ENCODE assay signal across 8 mouse cellular contexts in the genomic region with DNA sequence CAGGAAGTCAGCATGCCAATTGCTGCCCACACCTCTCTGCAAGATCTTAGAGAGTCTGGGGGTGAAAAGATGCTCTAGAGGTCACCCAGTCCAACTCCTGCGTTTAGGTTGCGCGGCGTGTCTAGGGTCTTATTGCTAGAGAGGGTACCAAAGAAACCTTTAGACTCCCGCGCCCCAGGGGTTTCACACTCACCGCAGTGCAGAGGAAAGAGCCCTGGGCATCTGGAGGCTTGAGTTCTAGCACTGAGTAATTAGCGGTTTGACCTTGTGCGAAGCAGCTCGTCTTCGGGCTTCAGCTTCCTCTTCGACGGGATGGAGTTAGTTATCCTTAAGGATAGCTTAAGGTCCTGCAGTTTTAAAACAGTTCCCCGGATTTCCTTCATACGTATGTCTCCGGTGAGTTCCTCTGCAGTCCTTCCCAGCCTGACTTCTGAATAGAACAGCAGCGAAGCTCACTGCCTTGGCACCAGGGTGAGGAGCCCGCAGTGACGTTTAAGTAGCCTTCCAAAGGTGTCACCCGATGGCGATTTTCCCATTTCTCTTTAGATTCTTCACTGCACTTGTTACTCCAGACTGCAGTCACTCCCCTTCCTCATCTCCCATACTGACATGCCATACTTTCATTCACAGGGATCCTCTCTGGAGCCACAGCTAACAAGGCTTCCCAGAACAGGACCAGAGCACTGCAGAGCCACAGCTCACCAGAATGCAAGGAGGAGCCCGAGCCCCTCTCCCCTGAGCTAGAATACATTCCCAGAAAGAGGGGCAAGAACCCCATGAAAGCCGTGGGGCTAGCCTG. TPM values are rescaled to one million over a fixed set of nuclear protein-coding genes. Genes with fewer than 3 reads are reported as not detected.
A peak's percentile ranks its signal among the peaks of the same experiment; 100 is the strongest.
DNase-seq lines count a peak whose midpoint lies in the region; ATAC-seq and TF ChIP-seq lines count a peak whose summit lies in the region.

No protein-coding gene starts in this region.

- H3K4me2 ChIP-seq in heart, embryonic 14.5 days (ENCODE audit: low read length): peak overlapping the region; percentile 73
- H3K4me2 ChIP-seq in embryonic facial prominence, embryonic 12.5 days (replicated peaks): peak overlapping the region; percentile 72
- H3K4me2 ChIP-seq in intestine, embryonic 16.5 days (ENCODE audit: low read depth, low read length): peak overlapping the region; percentile 81
- H3K4me2 ChIP-seq in neural tube, embryonic 13.5 days: peak overlapping the region; percentile 86

- no peaks in the 10 kb centered on the region for H3K9me3 ChIP-seq in heart, embryonic 14.5 days (ENCODE audit: control insufficient read depth, low read length)
- H3K9me3 ChIP-seq in E14TG2a.4 (ENCODE audit: low read length): no peaks in the 10 kb centered on the region
- no peaks in the 10 kb centered on the region for H3K9me3 ChIP-seq in embryonic facial prominence, embryonic 12.5 days
- no peaks in the 10 kb centered on the region for H3K9me3 ChIP-seq in intestine, embryonic 16.5 days (ENCODE audit: control insufficient read depth, low read length)
- H3K9me3 ChIP-seq in neural tube, embryonic 13.5 days: no peaks in the 10 kb centered on the region

- no peak for DNase-seq in heart, postnatal 10 days
- no peak for DNase-seq in layer of hippocampus, postnatal 25 days (ENCODE audit: extremely low spot score in 1 of 2, low spot score in 1 of 2)
- no peak for DNase-seq in embryo, embryonic 11 days

- no peak for TF ChIP-seq CTCF in E14TG2a.4 (conservative IDR thresholded peaks at IDR 0.05; ENCODE audit: low read length)

- peak overlapping the region; percentile 87 for H3K9ac ChIP-seq in heart, embryonic 14.5 days (ENCODE audit: low read length)
- H3K9ac ChIP-seq in embryonic facial prominence, embryonic 12.5 days: peak overlapping the region; percentile 70
- peak overlapping the region; percentile 76 for H3K9ac ChIP-seq in intestine, embryonic 16.5 days (ENCODE audit: low read depth, low read length)
- peak overlapping the region; percentile 83 for H3K9ac ChIP-seq in neural tube, embryonic 13.5 days

- intact Hi-C loops in heart, postnatal 10 days (cut with DNase I): loop anchor here (2.0 to 5.0 kb wide), 2 partner anchors 81 to 167 kb away; no protein-coding TSS in a partner anchor

- H3K4me1 ChIP-seq in heart, embryonic 14.5 days (ENCODE audit: control insufficient read depth in 2 of 2, insufficient read depth in 2 of 2, low read length in 2 of 2): peaks cover 24 to 38% of the 10 kb centered on the region in 2 experiments
- peaks cover 72% of the 10 kb centered on the region for H3K4me1 ChIP-seq in E14TG2a.4 (replicated peaks; ENCODE audit: low read depth, low read length)
- peaks cover 10% of the 10 kb centered on the region for H3K4me1 ChIP-seq in embryonic facial prominence, embryonic 12.5 days
- H3K4me1 ChIP-seq in intestine, embryonic 16.5 days (ENCODE audit: control insufficient read depth, insufficient read depth, low read length): peaks cover 33% of the 10 kb centered on the region
- H3K4me1 ChIP-seq in neural tube, embryonic 13.5 days (replicated peaks): peaks cover 40% of the 10 kb centered on the region

- H3K4me3 ChIP-seq in heart, embryonic 14.5 days (ENCODE audit: control insufficient read depth in 1 of 2, insufficient read depth in 1 of 2, low read depth in 1 of 2, low read length in 2 of 2): peak overlapping the region; percentile 74 to 92
- H3K4me3 ChIP-seq in E14TG2a.4 (replicated peaks; ENCODE audit: low read length): peak overlapping the region; percentile 95
- H3K4me3 ChIP-seq in embryonic facial prominence, embryonic 12.5 days: peak overlapping the region; percentile 81
- H3K4me3 ChIP-seq in intestine, embryonic 16.5 days (ENCODE audit: low read length): peak overlapping the region; percentile 78
- H3K4me3 ChIP-seq in neural tube, embryonic 13.5 days: peak overlapping the region; percentile 79

- H3K36me3 ChIP-seq in heart, embryonic 14.5 days (ENCODE audit: control insufficient read depth, insufficient read depth, low read length): peaks cover 59% of the 10 kb centered on the region
- peaks cover 74% of the 10 kb centered on the region for H3K36me3 ChIP-seq in E14TG2a.4 (ENCODE audit: insufficient read depth, low read length)
- H3K36me3 ChIP-seq in embryonic facial prominence, embryonic 12.5 days: peaks cover 45% of the 10 kb centered on the region
- peaks cover 20% of the 10 kb centered on the region for H3K36me3 ChIP-seq in intestine, embryonic 16.5 days (ENCODE audit: control insufficient read depth, insufficient read depth, low read length)
- H3K36me3 ChIP-seq in neural tube, embryonic 13.5 days: peaks cover 49% of the 10 kb centered on the region

- no peak for ATAC-seq in heart, embryonic 14.5 days (ENCODE audit: insufficient number of reproducible peaks, insufficient read depth, low FRiP score, low read depth)
- ATAC-seq in embryonic facial prominence, embryonic 12.5 days (ENCODE audit: insufficient number of reproducible peaks, insufficient read depth, low FRiP score, low TSS enrichment): no peak
- ATAC-seq in intestine, embryonic 16.5 days: no peak
- ATAC-seq in neural tube, embryonic 13.5 days (ENCODE audit: low read depth): no peak; the same call in 1 of the 2 replicates

- WGBS in heart, embryonic 14.5 days: 3% methylated on average over 23 of the region's 23 CpGs
- 3% methylated on average over 23 of the region's 23 CpGs for WGBS in embryonic facial prominence, embryonic 12.5 days
- 4% methylated on average over 23 of the region's 23 CpGs for WGBS in intestine, embryonic 16.5 days
- WGBS in neural tube, embryonic 13.5 days: 4% methylated on average over 23 of the region's 23 CpGs

- no peaks in the 10 kb centered on the region for H3K27me3 ChIP-seq in heart, embryonic 14.5 days (ENCODE audit: control insufficient read depth, insufficient read depth, low read length)
- H3K27me3 ChIP-seq in E14TG2a.4 (ENCODE audit: insufficient read depth, low read length): no peaks in the 10 kb centered on the region
- H3K27me3 ChIP-seq in embryonic facial prominence, embryonic 12.5 days: no peaks in the 10 kb centered on the region
- no peaks in the 10 kb centered on the region for H3K27me3 ChIP-seq in intestine, embryonic 16.5 days (replicated peaks; ENCODE audit: control insufficient read depth, insufficient read depth, low read length)
- no peaks in the 10 kb centered on the region for H3K27me3 ChIP-seq in neural tube, embryonic 13.5 days

- peak overlapping the region; percentile 50 to 69 for H3K27ac ChIP-seq in heart, embryonic 14.5 days (replicated peaks in 1 of 2; ENCODE audit: control insufficient read depth in 1 of 2, insufficient read depth in 1 of 2, low read depth in 2 of 2, low read length in 2 of 2)
- no peak overlapping the region for H3K27ac ChIP-seq in embryonic facial prominence, embryonic 12.5 days
- H3K27ac ChIP-seq in intestine, embryonic 16.5 days (ENCODE audit: low read length): no peak overlapping the region
- H3K27ac ChIP-seq in neural tube, embryonic 13.5 days (replicated peaks): peak overlapping the region; percentile 42; the same call in 1 of the 2 replicates

RNA-seq across cellular contexts. Expression of gene Pnkd, which starts 0.7 kb away (rescaled TPM):
- 320 and 338 TPM in 2 replicates for polyA plus RNA-seq in heart, embryonic 14.5 days (2014; fragmentation: Nextera tagmentation; extraction: Ambion mirVana)
- 100 to 1,000 TPM; 205 to 211 TPM for total RNA-seq in heart, postnatal 10 days (2021)
- 106 TPM in 2 replicates for polyA plus RNA-seq in embryonic facial prominence, embryonic 12.5 days (2016; fragmentation: Nextera tagmentation; extraction: Ambion mirVana)
- 139 and 148 TPM in 2 replicates for polyA plus RNA-seq in intestine, embryonic 16.5 days (2015; fragmentation: Nextera tagmentation; extraction: Ambion mirVana)
- polyA plus RNA-seq in neural tube, embryonic 13.5 days (2015; fragmentation: Nextera tagmentation; extraction: Ambion mirVana): 104 and 119 TPM in 2 replicates
- total RNA-seq in layer of hippocampus, postnatal 25 days (2021): 100 to 1,000 TPM; 192 to 193 TPM

RNA-seq across cellular contexts. Expression of gene Aamp, which starts 0.9 kb away (rescaled TPM):
- polyA plus RNA-seq in heart, embryonic 14.5 days (2014; fragmentation: Nextera tagmentation; extraction: Ambion mirVana): 180 and 187 TPM in 2 replicates
- total RNA-seq in heart, postnatal 10 days (2021): 100 to 1,000 TPM; 103 to 109 TPM
- polyA plus RNA-seq in embryonic facial prominence, embryonic 12.5 days (2016; fragmentation: Nextera tagmentation; extraction: Ambion mirVana): 211 and 213 TPM in 2 replicates
- 246 and 256 TPM in 2 replicates for polyA plus RNA-seq in intestine, embryonic 16.5 days (2015; fragmentation: Nextera tagmentation; extraction: Ambion mirVana)
- polyA plus RNA-seq in neural tube, embryonic 13.5 days (2015; fragmentation: Nextera tagmentation; extraction: Ambion mirVana): 195 and 200 TPM in 2 replicates
- total RNA-seq in layer of hippocampus, postnatal 25 days (2021): 100 to 1,000 TPM; 143 to 156 TPM

RNA-seq across cellular contexts. Expression of gene Gpbar1, which starts 7.1 kb away (rescaled TPM):
- 0.57 and 0.69 TPM in 2 replicates for polyA plus RNA-seq in heart, embryonic 14.5 days (2014; fragmentation: Nextera tagmentation; extraction: Ambion mirVana)
- total RNA-seq in heart, postnatal 10 days (2021): not detected
- polyA plus RNA-seq in embryonic facial prominence, embryonic 12.5 days (2016; fragmentation: Nextera tagmentation; extraction: Ambion mirVana): not detected in 2 replicates
- 2.6 and 2.7 TPM in 2 replicates for polyA plus RNA-seq in intestine, embryonic 16.5 days (2015; fragmentation: Nextera tagmentation; extraction: Ambion mirVana)
- polyA plus RNA-seq in neural tube, embryonic 13.5 days (2015; fragmentation: Nextera tagmentation; extraction: Ambion mirVana): 0.28 TPM in 1 of 2 replicates, not detected in the other
- total RNA-seq in layer of hippocampus, postnatal 25 days (2021): not detected

RNA-seq across cellular contexts. Expression of gene Tmbim1, which starts 20.0 kb away (rescaled TPM):
- polyA plus RNA-seq in heart, embryonic 14.5 days (2014; fragmentation: Nextera tagmentation; extraction: Ambion mirVana): 39.1 and 40.5 TPM in 2 replicates
- 10 to 100 TPM; 43.2 to 45.8 TPM for total RNA-seq in heart, postnatal 10 days (2021)
- 18.4 and 20.1 TPM in 2 replicates for polyA plus RNA-seq in embryonic facial prominence, embryonic 12.5 days (2016; fragmentation: Nextera tagmentation; extraction: Ambion mirVana)
- 77.3 and 79.8 TPM in 2 replicates for polyA plus RNA-seq in intestine, embryonic 16.5 days (2015; fragmentation: Nextera tagmentation; extraction: Ambion mirVana)
- 9.0 and 10.9 TPM in 2 replicates for polyA plus RNA-seq in neural tube, embryonic 13.5 days (2015; fragmentation: Nextera tagmentation; extraction: Ambion mirVana)
- 10 to 100 TPM; 28.3 to 28.7 TPM for total RNA-seq in layer of hippocampus, postnatal 25 days (2021)

RNA-seq across cellular contexts. Expression of gene Arpc2, which starts 49.5 kb away (rescaled TPM):
- polyA plus RNA-seq in heart, embryonic 14.5 days (2014; fragmentation: Nextera tagmentation; extraction: Ambion mirVana): 351 and 359 TPM in 2 replicates
- total RNA-seq in heart, postnatal 10 days (2021): 100 to 1,000 TPM; 213 to 219 TPM
- polyA plus RNA-seq in embryonic facial prominence, embryonic 12.5 days (2016; fragmentation: Nextera tagmentation; extraction: Ambion mirVana): 378 and 381 TPM in 2 replicates
- 556 and 575 TPM in 2 replicates for polyA plus RNA-seq in intestine, embryonic 16.5 days (2015; fragmentation: Nextera tagmentation; extraction: Ambion mirVana)
- polyA plus RNA-seq in neural tube, embryonic 13.5 days (2015; fragmentation: Nextera tagmentation; extraction: Ambion mirVana): 436 and 457 TPM in 2 replicates
- 100 to 1,000 TPM; 404 to 421 TPM for total RNA-seq in layer of hippocampus, postnatal 25 days (2021)

Comparison
In these comparisons a context has a peak if more than half of its experiments do, and no peak if none do; other contexts are left out.
1. H3K27ac ChIP-seq: peak in heart, embryonic 14.5 days (2 of 2) and neural tube, embryonic 13.5 days (single experiment); none in embryonic facial prominence, embryonic 12.5 days (single experiment) and intestine, embryonic 16.5 days (single experiment).
2. Peak in every context shown above with its lines, with median percentiles within 50 percentile points of each other: H3K4me2 ChIP-seq, H3K4me3 ChIP-seq and H3K9ac ChIP-seq.